Mouse (Mus musculus): ENCODE measurements around the gene Rab8b.
"Not testable (repeated sequence)": the region's sequence is repeated elsewhere in the genome, so short reads cannot be mapped to it uniquely, and the experiment has no call there.

Gene Rab8b

GRCm38 (mm10) chr9:66917216-66917891 is 2.1 kb downstream of the Rab8b start:
- no peak for DNase-seq (ENCODE audit: low spot score)

- DNase-seq (ENCODE audit: low spot score) = no peak
These were observed 3.4 kb downstream of the Rab8b start for GRCm38 (mm10) chr9:66915869-66916785.

DNA sequence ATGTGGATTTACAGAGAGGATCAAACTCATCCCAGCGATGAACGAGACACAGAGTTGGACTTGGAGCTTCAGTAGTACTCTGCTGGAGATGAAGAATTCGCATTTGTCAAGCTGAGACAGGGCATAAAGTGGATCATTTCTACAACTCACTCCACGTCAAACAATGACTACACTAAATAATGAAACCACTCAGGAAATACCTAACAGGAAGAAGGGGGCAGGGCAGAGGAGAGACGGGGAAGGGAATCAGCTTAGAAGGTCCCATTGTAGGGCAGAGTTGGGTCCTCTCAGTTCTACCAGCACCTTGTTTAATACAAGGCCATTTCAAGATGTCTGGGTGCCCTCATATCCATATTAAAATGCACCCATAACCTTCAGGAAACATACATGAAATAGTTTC is 4.1 kb downstream of the Rab8b start:
- DNase-seq (ENCODE audit: low spot score) = no peak

DNA sequence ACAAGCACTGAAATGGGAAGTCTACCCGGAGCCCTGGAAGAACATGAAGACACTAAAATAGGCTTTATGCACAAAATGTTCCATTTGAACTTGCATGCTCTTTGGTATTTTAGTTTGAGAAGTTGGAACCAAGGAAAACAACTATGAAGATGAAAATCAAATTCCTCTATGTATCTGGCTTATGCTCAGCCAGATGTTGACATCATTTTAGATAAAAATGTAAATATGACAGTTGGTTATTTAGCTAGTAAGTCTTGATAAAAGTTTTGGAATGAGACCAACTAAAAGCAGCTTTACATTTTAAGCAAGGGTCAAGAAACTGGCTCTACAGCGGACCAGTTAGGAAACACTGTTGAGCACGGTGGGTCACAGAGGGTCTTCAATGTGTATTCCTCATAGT is 4.9 kb downstream of the Rab8b start:
- no peak for DNase-seq (ENCODE audit: low spot score)

DNA sequence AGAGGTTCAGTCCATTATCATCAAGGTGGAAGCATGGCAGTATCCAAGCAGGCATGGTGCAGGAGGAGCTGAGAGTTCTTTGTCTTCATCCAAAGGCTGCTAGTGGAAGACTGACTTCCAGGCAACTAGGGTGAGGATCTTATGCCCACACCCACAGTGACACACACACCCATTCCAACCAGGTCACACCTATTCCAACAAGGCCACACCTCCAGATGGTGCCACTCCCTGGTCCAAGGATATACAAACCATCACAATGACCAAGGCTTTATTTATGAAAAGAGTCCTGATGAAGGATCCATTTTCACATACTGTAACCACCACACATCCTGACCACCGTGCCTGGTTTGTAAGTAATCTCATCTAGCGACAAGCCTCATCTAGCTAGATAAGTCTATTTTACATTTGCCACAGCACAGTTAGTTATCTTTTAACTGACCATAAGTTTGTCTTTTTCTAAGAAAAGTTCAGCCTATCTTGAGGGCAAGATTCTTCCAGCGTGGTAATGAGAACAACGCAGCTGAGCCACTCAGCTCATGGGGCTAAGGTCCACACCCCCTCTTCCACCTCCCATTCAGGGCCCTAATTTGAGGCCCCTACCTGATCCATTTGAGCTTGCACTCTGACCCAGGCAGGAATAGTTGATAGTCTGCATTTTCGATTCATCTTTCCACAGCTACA is 6.1 kb downstream of the Rab8b start:
- not testable (repeated sequence) for DNase-seq (ENCODE audit: low spot score)

DNA sequence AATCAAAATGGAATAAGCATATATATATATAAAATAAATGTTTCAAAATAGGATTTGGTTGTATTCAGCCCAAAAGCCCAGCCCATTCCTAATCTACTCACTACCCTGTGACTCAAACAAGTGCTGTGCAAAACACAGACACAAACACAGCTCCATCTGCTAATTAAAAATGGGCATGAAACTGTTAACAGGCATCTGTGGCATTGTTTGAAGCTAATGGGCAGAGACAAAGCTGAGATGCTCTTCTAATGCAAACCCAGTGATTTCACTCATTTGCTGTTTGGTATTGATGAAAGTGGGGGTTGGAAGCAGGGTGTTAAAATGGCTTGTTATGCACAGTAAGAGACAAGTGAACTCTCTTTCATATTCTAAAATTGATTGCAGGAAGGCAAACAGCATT is 7.2 kb downstream of the Rab8b start:
- DNase-seq (ENCODE audit: low spot score) = no peak

GRCm38 (mm10) chr9:66910677-66911076 is 8.8 kb downstream of the Rab8b start:
- no peak for DNase-seq (ENCODE audit: low spot score)

DNA sequence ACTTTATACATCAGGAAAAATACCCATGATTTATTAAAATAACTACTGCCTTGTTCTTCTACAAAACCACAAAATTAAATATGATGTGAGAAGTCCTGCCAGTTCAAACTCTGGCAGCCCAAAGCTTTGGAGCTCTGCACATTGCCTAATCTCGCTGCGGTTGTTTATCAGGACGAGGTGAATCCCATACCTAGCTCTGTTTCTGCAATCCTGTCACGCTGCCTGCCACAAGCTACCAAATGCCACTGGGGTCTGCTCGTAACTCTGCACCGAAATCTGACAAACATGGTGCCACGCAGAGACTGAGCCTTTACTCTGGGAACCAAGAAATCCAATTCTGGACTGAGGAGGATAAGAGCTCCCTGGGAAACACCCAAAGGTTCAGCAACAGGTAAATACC is 9.6 kb downstream of the Rab8b start:
- no peak for DNase-seq (ENCODE audit: low spot score)

GRCm38 (mm10) chr9:66907746-66908397 is 11.6 kb downstream of the Rab8b start:
- DNase-seq (ENCODE audit: low spot score) = no peak

DNA sequence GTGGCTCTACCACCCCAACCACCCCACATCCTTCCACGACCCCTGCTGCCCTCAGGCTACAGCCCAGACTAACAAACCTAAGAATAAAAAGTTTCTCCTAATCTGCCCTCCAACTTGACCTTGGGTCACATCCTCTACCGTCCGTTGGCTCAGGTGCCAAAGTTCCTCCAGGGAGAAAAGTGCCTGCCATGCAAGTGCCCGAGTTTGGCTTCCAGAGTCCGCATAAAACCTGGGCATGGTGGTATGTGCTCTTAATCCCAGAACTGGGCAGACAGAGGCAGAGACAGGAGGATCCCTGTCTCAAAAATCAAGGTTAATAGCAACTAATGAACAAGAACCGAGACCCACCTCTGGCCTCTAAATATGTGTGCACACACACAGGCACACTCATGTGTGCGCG is 12.4 kb downstream of the Rab8b start:
- no peak for DNase-seq (ENCODE audit: low spot score)

DNA sequence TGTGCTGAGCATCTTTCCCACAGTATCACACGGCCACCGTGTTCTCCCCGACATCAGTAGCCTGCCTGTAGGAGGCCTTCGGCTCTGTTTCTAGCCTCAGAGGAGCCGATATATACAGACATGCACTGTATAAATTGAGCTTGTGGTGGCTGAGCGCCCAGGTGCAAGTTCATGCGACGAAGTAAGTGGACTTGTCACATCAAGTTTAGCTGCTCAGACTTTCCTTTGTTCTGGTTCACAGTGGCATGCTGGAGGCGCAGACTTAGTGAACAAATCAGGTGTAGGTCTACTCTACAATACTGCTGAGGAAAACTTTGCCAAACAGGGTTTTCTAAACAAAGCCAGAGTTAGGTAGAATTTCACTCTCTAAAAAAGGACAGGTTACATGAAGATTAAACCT is 13.5 kb downstream of the Rab8b start:
- DNase-seq (ENCODE audit: low spot score) = no peak

GRCm38 (mm10) chr9:66899526-66899925 is 20.0 kb downstream of the Rab8b start:
- DNase-seq (ENCODE audit: low spot score) = no peak

DNA sequence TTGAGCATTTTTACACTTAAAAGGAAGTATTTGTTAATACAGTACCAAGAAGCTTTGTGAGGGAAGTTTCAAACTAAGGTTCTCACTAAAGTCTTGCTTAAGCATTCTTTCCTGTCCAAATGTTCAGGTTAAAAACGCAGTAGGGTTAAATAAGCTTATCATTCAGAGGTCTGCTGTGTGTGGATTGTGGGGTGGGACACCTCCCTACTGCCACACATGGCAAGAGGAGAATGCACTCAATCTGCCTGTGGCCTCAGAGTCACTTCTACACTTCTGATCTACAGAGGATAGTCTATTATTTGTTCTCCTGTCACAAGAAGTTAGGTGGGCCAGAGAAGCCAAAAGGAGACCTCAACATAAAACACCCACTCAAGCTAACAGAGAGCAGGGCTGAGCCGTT is 20.4 kb downstream of the Rab8b start:
- DNase-seq (ENCODE audit: low spot score) = no peak

DNA sequence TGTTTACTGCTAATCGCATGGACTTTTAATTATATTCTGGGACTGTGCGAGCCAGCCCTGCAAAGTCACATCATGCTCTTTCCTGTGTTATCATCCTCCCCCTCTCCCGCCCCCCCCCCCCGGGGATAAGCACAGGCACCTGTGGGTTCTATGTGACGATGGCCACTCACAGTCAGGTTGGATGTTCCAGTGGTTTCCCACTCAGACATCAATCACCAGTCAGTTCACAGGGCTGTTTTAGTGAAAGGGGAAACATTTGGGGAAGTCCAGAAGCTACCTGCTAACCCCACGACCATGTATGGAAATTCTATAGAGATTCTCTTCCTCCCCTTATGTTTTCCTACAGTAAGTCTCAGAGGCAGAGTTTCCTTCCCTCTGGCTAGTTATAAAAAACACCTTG is 21.6 kb downstream of the Rab8b start:
- no peak for DNase-seq (ENCODE audit: low spot score)

- DNase-seq (ENCODE audit: low spot score) = no peak
These were observed 22.5 kb downstream of the Rab8b start for GRCm38 (mm10) chr9:66896951-66897350.

GRCm38 (mm10) chr9:66895995-66896394 is 23.5 kb downstream of the Rab8b start:
- no peak for DNase-seq (ENCODE audit: low spot score)

GRCm38 (mm10) chr9:66895035-66895779 is 24.3 kb downstream of the Rab8b start:
- no peak for DNase-seq (ENCODE audit: low spot score)

GRCm38 (mm10) chr9:66894421-66894820 is 25.1 kb downstream of the Rab8b start:
- no peak for DNase-seq (ENCODE audit: low spot score)

DNA sequence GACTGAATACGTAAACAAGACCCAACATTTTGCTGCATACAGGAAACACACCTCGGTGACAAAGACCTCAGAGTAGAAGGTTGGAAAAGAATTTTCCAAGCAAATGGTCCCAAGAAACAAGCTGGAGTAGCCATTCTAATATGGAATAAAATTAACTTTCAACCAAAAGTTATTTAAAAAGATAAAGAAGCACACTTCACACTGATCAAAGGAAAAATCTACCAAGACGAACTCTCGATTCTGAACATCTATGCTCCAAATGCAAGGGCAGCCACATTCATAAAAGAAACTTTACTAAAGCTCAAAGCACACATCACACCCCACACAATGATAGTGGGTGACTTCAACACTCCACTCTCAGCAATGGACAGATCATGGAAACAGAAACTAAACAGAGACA is 27.0 kb downstream of the Rab8b start:
- not testable (repeated sequence) for DNase-seq (ENCODE audit: low spot score)

DNA sequence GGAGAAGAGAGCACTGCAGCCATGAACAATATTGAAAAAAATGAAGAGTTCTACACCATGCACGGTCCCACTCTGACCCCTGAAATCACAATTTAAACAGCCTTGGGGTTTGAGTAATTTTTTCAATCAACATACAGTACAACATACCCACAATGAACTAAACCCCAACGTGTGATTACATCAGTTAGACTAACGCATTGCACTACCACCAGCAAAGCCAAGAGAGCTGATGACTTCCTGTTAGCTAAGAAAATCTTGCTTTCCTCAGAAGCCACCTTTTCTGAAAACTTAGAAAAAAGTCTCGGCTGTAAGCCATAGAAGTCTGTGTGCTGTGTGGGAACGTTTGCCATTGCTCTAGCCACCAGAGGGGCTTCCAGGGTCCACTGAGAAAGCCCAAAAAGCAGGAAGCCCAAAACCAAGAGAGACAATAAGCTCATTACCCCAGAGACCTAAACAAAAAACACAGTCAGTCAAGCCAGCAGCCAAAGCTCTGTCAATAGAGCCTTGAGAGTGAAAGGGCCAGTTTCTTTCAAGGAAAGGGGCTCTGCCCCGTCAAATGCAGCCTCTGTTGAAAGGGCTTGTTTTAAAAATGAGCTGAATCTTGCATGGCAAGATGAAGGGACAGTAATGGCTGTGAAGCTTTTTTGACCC is 31.4 kb downstream of the Rab8b start:
- no peak for DNase-seq (ENCODE audit: low spot score)

DNA sequence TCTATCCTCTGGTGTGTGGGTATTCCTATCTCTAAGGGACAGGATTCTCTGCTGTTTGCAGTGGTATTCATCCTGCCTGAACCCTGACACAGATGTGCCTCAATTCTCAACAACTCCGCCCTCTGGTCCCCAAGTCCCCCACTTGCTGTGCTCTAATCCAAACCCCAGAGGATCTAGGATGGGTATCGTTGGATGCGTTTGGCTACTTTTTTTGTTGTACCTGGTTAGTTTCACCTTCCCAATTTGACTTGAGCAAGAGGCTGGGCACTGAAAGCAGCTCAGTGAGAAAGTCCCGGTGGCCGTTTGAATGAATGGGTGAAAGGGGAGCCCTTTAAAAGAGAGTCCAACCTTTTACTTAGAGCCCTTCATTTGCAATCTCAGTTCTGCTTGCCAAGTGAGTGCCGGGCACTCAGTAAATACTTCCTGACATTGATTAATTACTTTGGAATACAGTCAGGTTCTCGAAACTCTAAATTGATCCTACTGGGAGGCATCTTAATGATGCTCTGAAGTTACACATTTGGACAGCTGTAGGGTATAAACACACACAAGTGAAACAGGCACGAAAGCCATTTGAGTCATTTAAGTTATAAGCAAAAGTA is 32.1 kb downstream of the Rab8b start:
- DNase-seq (ENCODE audit: low spot score) = no peak
